Mouse (Mus musculus): Measurements from ENCODE around the gene Prkar2b. TPM values are rescaled to one million over a fixed set of nuclear protein-coding genes. Genes with fewer than 3 reads are reported as not detected.
A peak's percentile ranks its signal among the peaks of the same experiment; 100 is the strongest.
"Not testable (repeated sequence)": the region's sequence is repeated elsewhere in the genome, so short reads cannot be mapped to it uniquely, and the experiment has no call there.

The Prkar2b gene
- total RNA-seq, 2 experiments from 2014 or later = 6.8 to 7.8 TPM

GRCm38 (mm10) chr12:32009985-32010369, 51.1 kb downstream of the Prkar2b start:
- DNase-seq = not testable (repeated sequence)

GRCm38 (mm10) chr12:32009267-32009984, 51.7 kb downstream of the Prkar2b start:
- no peak for DNase-seq

GRCm38 (mm10) chr12:32008728-32009127, 52.4 kb downstream of the Prkar2b start:
- no peak for DNase-seq

DNA sequence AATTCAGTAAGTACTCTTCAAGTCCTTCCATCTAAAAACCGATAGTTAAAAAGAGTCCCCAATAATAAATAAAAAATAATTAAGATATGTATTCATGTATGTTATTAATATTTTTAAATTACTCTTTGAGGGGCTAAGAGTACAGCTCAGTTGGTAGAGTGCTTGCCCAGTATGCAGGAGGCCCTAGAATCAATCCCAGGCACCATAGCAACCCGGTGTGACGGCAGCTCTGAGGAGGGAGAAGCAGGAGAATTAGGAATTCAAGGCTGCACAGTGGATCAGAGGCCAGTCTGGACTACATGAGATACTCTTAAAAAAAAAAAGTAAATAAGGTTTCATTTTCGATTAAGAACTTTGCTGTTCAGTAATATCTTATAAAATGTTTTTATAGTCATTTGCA, 53.5 kb downstream of the Prkar2b start:
- no peak for DNase-seq

GRCm38 (mm10) chr12:32007040-32007439, 54.1 kb downstream of the Prkar2b start:
- DNase-seq = no peak

DNA sequence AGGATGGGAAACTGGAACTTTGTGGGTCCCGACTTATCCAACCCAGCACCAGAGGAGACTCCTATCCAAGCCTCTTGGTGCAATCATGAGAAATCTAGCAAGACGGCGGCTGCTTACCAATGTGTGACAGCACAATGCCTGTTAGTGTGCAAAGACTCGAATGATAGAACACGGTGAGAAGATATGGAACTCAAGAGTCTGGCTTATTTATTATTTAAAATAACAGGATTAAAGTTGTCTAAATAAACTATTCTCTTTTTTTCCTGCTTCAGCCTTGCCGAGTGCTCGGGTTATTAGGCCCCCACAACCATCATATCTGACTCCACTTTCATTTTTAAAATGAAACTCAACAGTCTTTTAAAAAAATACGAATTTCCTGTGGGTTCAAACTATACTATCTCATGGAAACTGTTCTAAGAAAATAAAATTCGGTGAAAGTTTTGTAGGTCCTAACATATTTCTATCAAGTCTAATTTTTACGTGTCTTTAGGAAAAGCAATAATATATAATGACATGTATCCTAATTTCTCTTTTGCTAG, 54.6 kb downstream of the Prkar2b start:
- no peak for DNase-seq

DNA sequence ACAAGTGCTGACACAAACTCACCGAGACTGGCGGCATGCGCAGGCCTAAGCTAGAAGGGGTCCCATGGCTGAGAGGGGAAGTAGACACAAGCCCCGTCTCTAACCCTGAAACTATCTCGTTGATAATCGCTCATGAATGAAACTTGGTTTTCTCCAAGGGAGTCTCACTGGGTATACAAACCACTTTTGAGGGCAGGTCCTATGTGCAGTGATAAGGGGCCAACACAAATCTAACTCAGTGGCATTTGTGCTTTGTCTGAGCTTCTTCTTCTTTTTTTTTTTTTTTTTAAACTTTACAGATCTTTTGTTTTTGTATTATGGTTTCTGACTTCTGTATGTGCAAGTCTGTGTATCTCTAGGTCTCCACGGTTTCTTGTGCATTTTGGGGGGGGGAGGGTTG, 60.6 kb downstream of the Prkar2b start:
- DNase-seq = no peak

- no peak for DNase-seq
Observed at GRCm38 (mm10) chr12:31998706-31999105, 62.4 kb downstream of the Prkar2b start.

DNA sequence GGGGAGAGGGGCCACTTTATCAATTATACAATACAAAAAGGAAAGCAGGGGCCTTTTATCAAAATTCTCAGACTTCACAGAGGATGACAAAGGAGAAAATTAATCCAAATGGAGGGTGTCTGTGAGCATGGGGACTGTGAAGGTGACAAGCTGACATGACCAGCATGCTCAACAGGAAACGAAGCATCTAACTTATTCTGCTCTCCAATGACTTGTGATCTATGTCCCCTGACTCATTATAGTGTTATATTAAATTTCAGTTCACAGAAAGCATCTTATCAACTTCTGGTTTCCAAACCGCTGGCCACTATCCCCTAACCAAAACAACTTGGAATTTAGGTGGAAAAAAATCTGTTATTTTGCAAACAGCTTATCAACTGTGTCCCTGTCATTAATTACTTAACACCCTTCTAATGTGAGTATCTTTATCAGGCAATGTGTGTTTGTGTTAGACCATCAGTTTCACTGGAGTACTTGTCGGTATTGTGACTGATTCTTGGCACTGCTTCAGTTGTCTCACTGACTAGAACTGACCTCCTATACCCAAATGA, 63.7 kb downstream of the Prkar2b start:
- DNase-seq = no peak

DNA sequence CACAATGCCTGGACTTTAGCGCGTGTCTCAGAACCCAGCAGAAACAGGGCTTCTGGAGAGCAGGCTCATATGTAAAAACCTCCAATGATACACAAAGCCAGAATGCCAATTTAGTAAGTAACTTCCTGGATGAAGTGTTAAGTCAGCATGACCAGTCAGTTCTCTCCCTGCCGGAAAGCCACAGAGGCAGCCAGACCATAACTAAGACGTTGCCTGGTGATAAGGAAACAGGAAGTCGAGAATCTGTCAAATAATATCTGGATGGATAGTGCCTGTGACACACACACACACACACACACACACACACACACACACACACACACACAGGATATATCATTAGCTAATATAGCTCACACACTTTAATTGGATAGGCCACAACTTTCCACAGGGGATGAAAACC, 64.2 kb downstream of the Prkar2b start:
- no peak for DNase-seq

- DNase-seq = no peak
Observed at GRCm38 (mm10) chr12:31990575-31990974, 70.5 kb downstream of the Prkar2b start.

- DNase-seq = no peak
Observed at GRCm38 (mm10) chr12:31989726-31990125, 71.4 kb downstream of the Prkar2b start.

DNA sequence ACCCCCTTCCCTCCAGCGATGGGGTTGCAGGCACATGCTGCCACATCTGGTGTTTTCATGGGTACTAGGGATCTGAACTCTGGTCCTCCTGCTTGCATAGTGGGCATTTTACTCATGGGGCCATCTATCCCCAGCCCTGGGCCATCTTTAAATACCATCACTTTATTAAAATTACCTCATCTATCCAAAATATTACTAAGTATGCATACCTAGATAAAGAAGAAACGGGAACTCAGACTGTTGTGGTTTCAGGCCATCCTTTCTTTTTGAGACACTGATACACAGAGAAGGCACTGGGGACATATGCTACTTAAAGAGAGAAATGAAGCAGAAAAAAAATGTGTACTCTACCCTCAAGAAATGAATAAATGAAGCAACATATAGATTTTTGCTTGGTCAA, 74.6 kb downstream of the Prkar2b start:
- DNase-seq = no peak

DNA sequence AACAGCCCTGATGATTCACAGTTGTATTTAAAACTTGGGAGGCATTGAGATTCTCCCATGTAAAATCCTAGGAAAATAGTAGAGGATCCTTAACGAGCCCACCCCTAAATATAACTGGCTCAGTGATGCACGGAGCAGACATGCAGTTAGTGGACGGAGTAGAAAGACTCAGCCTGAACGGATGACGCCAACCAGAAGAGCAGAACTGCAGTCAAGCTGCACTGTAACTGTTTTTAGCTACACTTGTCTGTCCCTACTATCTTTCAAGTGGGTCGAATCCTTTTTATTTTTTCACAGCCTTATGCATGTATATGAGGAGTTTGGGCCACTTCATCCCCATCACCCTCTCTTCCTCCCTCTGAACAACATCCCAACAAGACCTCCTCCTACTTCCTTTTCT, 75.4 kb downstream of the Prkar2b start:
- no peak for DNase-seq

DNA sequence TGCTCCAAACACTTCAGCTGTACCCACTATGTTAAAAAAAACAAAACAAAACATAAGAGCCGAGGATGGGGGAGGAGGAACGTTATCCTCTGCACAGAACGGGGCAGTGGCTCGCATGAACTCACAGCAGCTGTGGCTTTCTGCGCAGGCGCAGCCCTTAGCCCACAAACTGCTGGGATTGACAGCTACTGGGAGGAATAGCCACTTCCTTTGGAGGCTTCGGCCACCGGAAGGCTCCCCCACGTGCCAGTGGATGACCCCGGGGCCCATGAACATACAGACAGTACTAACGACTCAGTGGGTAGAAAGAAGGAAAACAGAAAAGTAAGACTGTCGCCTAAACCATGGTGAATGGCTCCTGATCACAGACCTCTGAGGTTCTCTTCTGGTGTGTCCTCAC, 76.4 kb downstream of the Prkar2b start:
- no peak for DNase-seq

DNA sequence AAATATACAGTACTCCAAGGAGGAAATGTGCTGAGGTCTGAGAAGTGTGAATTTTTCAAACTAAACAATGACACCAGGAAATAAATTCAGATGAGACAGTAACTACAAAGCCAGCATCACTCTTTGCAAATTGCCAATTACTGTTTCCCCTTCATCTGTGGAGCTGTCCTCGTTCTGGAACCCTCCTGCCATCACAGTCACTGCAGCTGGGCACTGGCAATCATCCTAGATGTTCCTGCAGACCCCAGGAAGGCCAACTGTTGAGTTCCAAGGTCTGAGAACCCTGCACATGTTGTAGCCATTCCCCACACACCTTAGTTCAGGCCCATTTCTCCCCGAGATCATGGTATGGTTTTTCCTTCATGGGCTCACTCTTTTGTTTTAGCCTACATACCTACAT, 76.9 kb downstream of the Prkar2b start:
- no peak for DNase-seq

GRCm38 (mm10) chr12:31983769-31984168, 77.3 kb downstream of the Prkar2b start:
- no peak for DNase-seq

GRCm38 (mm10) chr12:31983238-31983637, 77.9 kb downstream of the Prkar2b start:
- DNase-seq = no peak

DNA sequence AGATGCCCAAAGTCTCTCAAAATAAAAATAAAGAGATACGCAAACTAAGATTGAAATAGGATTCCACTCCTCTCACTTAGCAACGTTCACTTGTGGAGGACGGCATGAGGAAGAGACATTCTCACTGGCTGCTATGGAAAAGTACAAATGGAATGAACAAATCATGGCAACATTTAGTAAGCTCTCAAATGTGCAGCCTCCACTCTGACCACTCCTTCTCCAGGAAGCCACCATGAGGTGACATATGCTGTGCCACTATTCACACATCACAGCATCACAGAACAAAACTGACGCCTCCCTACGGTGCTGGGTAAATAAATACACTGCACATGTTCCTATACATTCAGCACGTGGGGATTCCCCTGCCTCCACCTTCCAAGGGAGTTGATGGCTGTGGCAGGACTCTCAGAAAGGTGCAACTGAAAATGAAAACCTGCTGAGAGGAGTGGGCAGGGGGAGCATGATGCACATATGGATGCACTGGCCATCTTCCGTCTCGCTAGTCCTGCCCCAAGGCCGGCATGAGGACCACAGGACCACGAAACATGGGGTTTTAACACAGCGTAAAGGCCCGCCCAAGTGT, 83.4 kb downstream of the Prkar2b start:
- no peak for DNase-seq

DNA sequence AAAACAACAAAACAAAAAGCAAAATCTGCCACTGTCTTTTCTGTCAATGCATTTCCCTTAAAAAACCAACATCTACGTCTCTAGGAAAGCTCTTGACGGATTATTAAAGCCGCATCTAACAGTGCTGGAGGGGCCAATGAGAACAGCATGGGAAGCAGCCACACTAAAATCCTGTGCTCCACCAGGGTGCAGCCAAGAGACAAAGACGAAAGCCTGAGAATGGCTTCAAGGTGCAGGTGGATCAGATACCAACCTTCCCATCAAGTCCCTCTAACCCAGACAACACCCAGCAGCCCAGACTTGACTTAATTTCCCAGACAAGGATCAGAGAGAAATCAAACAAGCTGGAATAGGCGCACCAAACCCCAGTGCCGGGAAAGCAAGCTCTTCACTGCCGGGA, 84.6 kb downstream of the Prkar2b start:
- no peak for DNase-seq

GRCm38 (mm10) chr12:31973473-31974172, 87.5 kb downstream of the Prkar2b start:
- DNase-seq = peak; percentile 67

DNA sequence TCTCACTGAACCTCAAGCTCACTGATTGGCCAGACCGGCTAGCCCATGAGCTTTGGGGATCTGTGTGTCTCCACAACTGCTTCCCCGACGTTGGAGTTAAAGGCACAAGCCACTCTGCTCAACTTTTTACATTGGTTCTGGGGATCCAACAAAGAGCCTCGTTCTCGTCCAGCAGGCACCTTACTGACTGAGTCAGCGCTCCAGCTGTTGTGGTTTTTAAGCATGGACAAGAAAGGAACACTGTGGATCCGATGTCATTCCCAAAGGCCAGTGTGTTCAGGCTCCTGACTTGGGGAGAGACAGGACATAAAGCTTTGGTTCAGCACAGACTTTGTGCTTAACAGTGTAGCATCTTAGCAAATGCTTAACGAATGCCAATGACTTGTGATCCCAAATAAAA, 89.5 kb downstream of the Prkar2b start:
- DNase-seq = no peak

DNA sequence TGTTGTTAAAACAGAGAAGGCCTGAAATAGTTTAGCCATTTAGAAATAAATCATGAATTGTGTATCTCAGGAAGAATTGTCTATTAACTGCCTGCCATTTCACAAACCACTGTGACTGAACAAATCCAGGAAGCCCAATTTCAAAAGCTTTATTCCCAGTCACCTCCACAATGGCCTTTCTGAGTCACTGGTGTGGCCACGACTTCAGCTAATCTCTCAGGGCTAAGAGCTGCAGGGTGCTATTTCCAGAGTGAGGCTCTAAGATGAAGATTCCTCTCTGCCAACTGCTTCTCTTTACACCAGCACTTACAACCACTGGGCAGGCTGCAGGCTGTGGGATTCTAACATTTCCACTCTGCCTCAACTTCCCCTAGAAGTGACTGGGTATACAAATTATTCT, 92.0 kb downstream of the Prkar2b start:
- DNase-seq = no peak
